Mouse (Mus musculus): ENCODE measurements around the gene Gm4553.
"Not testable (repeated sequence)": the region's sequence is repeated elsewhere in the genome, so short reads cannot be mapped to it uniquely, and the experiment has no call there.

The Gm4553 gene

GRCm38 (mm10) chr7:142145413-142145940 is 20.1 kb downstream of the Gm4553 start:
- TF ChIP-seq GATA4 (IDR thresholded peaks at IDR 0.05; ENCODE audit: insufficient replicate concordance, low read length) = no peak

- TF ChIP-seq GATA4 (IDR thresholded peaks at IDR 0.05; ENCODE audit: insufficient replicate concordance, low read length) = no peak
Observed at GRCm38 (mm10) chr7:142144507-142144906, 21.0 kb downstream of the Gm4553 start, which contains the start of gene Gm45337. Gm45337 (minus strand) TSS chr7:142144607.

GRCm38 (mm10) chr7:142140696-142141095 is 24.8 kb downstream of the Gm4553 start:
- no peak for TF ChIP-seq GATA4 (IDR thresholded peaks at IDR 0.05; ENCODE audit: insufficient replicate concordance, low read length)

- TF ChIP-seq GATA4 (IDR thresholded peaks at IDR 0.05; ENCODE audit: insufficient replicate concordance, low read length) = not testable (repeated sequence)
Observed at GRCm38 (mm10) chr7:142135934-142136333, 29.6 kb downstream of the Gm4553 start, which contains the start of gene Gm39115. Gm39115 (minus strand) TSS chr7:142136034.

GRCm38 (mm10) chr7:142134206-142134995 is 31.1 kb downstream of the Gm4553 start:
- no peak for TF ChIP-seq GATA4 (IDR thresholded peaks at IDR 0.05; ENCODE audit: insufficient replicate concordance, low read length)

- no peak for TF ChIP-seq GATA4 (IDR thresholded peaks at IDR 0.05; ENCODE audit: insufficient replicate concordance, low read length)
Observed at GRCm38 (mm10) chr7:142128843-142129242, 36.7 kb downstream of the Gm4553 start.

- TF ChIP-seq GATA4 (IDR thresholded peaks at IDR 0.05; ENCODE audit: insufficient replicate concordance, low read length) = not testable (repeated sequence)
Observed at GRCm38 (mm10) chr7:142120629-142121028, 44.9 kb downstream of the Gm4553 start, which contains the start of gene Gm45618. Gm45618 (minus strand) TSS chr7:142120729.

GRCm38 (mm10) chr7:142119632-142120031 is 45.9 kb downstream of the Gm4553 start:
- no peak for TF ChIP-seq GATA4 (IDR thresholded peaks at IDR 0.05; ENCODE audit: insufficient replicate concordance, low read length)
